Mouse (Mus musculus) sigmoid colon, adult 10 weeks (tissue): Measurements from ENCODE around the gene Mtnr1b. TPM values are rescaled to one million over a fixed set of nuclear protein-coding genes. Genes with fewer than 3 reads are reported as not detected.

Source experiments
- polyA plus RNA-seq: library from polyadenylated mRNA; stranded (reverse); fragments of 350-450 nt; fragmentation: Illumina TruSeq; extraction: RNeasy Lipid Tissue Mini Kit (QIAGEN cat#74804); gene quantifications from one replicate; pipeline ENCODE4 v1.2.3, GENCODE M21; 2014; ENCODE audit warnings: low read depth, low replicate concordance

Mtnr1b gene
- polyA plus RNA-seq: not detected

DNA sequence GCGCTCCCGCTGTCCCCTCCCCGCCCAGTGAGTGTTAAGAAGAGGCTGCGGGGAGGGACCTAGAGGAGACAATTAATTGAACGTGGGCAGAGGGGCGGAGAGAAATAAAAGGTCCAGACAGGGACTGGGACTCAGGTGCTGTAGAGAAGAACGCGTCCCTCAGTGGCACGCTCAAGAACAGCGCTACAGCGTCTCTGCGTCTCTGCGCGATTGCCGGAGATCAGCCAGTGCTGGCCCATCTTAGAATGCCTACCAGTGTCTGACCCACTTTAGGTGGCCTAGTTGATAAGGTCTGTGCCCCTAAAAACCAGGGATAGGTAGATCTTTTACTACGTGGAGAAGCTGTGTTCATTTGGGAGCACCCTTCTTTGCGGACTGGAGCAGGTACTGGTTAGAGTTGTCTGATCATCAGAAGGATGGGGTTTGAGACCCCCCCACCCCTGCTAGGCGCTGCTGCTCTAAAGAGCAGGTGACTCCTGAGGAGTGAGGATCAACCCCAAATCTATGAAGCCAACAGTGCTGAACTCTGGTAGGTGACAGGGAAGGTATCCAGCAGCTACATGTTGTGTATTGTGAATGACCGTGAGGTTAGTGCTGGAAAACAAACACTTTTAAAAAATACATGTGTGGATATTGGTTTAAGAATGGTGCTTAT lies at the start of gene Mtnr1b:
Gene Mtnr1b (minus strand): TSS at position 51 of the 655 bp plus-strand sequence.

Other genes starting within 250 kb of the Mtnr1b start
- 0.16 TPM for gene Deup1, start 246.6 kb downstream of the Mtnr1b start, polyA plus RNA-seq
- 14.9 TPM for gene Slc36a4, start 164.8 kb downstream of the Mtnr1b start, polyA plus RNA-seq